Mouse (Mus musculus): ENCODE measurements at regions not wholly inside any gene's neighbourhood (a gene's known extent, or its start where the extent isn't known, plus 50 kb on each side); places are given as distances from the start of the nearest gene placed in this dataset. TPM values are rescaled to one million over a fixed set of nuclear protein-coding genes. Genes with fewer than 3 reads are reported as not detected.

GRCm38 (mm10) chr5:50990822-50991537 lies 576.5 kb downstream of the Ppargc1a start:
- Histone ChIP-seq H3K27me3 (ENCODE audit: control insufficient read depth, insufficient read depth, low read length) (no peaks in the 10 kb centered on the region), H3K27ac (replicated peaks; ENCODE audit: low read depth, low read length) (no peak overlapping the region), H3K36me3 (ENCODE audit: control insufficient read depth, insufficient read depth, low read length) (no peaks in the 10 kb centered on the region), H3K4me2 (replicated peaks; ENCODE audit: low read depth, low read length, severe bottlenecking) (no peak overlapping the region), H3K4me3 (replicated peaks; ENCODE audit: low read length) (no peak overlapping the region), H3K9me3 (ENCODE audit: control insufficient read depth, low read length) (no peaks in the 10 kb centered on the region), H3K4me1 (ENCODE audit: control insufficient read depth, insufficient read depth, low read length) (no peaks in the 10 kb centered on the region), H3K9ac (ENCODE audit: low read depth, low read length, severe bottlenecking) (no peak overlapping the region)
- no peak for TF ChIP-seq POLR2A (IDR thresholded peaks at IDR 0.05; ENCODE audit: borderline replicate concordance, extremely low read depth, insufficient read depth, insufficient read length)
- ATAC-seq (ENCODE audit: low FRiP score, low read depth), result no peak
- 85% methylated on average over 2 of the region's 2 CpGs for WGBS
- no peak for DNase-seq (ENCODE audit: low spot score)

Small RNA genes lying in the stretch of these regions (microRNA-seq; reads per million reads assigned to microRNA genes)
- gene Gm44377, result not detected
